Mouse (Mus musculus) left cerebral cortex, postnatal 10 days (tissue): ENCODE results near the gene Acod1. TPM values are rescaled to one million over a fixed set of nuclear protein-coding genes. Genes with fewer than 3 reads are reported as not detected.

Source experiments
- DNase-seq, 2 experiments: peaks; one replicate each; pipeline ENCODE4 v3.0.0; 2021 to 2022; ENCODE audit warnings: low spot score in 2 of 2, mixed read lengths in 1 of 2; ENCODE audit errors: extremely low spot score in 1 of 2
- intact Hi-C: fragments of 180-260 bp; cut with DNase I; formaldehyde crosslinking; loops from one replicate; pipeline ENCODE4 v1.15.1; 2025
- total RNA-seq, 2 experiments: library from RNA; stranded (reverse); gene quantifications; 2 replicates each; pipeline ENCODE4 v1.2.3; 2021

Gene Acod1
- total RNA-seq, 2 experiments from 2014 or later = not detected

DNA sequence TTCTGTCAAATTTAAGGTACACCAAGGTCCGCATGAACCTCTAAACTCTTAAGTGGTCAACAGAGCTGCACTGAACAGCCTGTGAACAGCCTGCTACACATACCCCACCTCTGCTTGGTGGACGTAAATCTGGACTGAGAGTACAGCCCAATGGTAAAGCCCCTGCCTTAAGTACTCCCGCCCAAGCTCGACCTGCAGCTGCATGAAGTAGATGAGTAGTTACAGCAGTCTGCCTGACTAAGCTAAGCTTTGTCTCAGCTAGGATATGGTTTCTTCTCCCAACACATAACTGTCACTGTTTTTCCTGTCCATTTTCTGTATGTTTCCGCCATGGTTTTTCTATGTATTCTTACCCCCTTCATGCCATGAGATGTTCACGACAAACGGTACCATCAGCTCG lies 49.0 kb downstream of the Acod1 start:
- intact Hi-C loops = loop anchor here (5.0 kb wide), 1 partner anchor 84 kb away; no protein-coding TSS in a partner anchor
- DNase-seq = no peak

DNA sequence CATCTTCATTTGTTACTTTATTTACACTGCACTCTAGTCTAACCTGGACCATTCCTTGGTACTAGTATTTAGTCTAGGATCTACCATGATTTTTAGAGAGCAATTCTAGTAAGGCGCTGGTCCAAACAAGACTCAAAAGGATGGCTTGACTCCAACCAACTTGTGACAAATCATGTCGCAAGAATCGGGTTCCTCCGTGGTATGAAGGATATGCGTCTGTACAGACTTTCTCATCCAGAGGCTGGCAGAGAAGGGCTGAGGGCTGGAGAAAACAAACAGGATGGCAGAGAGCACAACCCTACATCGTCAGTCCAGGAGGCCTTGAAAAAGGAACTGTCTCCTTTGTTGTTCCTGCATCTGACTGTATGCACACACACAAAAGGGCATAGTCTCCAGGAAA lies 49.8 kb downstream of the Acod1 start:
- DNase-seq = no peak
- intact Hi-C loops = loop anchor here (5.0 kb wide), 1 partner anchor 84 kb away; no protein-coding TSS in a partner anchor

- intact Hi-C loops = loop anchor here (5.0 kb wide), 1 partner anchor 86 kb away; no protein-coding TSS in a partner anchor
- DNase-seq = no peak
Observed at GRCm38 (mm10) chr14:103098213-103098586, 51.4 kb downstream of the Acod1 start.

DNA sequence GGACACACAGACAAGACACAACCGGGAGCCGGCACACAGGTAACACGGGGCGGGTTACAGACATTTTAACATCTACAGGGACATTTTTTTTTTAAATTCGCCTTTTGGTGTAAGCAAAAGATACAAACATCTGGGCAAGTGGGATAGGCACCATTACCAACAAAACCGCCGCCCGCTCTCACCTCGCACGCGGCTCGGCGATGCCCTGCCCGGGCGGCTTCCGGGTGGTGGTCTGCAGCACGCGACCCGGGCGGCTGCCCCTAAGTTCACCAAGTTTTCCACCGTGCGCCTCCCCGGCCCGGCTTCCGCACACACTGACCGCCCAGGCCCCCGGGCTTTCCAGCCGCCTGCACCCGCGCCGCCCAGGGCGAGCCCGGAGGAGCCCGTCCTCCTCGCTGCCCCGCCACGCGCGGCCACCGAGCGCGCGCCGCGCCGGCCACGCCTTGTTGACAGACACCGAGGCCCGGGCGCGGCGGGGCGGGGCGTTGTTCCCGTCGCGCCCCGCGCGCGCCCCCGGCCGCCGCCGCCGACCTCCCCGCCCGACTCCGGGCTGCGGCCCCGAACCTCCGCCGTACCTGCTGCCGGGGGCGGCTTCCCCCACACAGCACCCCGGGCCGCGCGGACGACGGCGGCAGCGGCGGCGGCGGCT lies 51.9 kb downstream of the Acod1 start:
- intact Hi-C loops = loop anchor here (5.0 kb wide), 1 partner anchor 86 kb away; no protein-coding TSS in a partner anchor
- peak; percentile 50 to 94 for DNase-seq

DNA sequence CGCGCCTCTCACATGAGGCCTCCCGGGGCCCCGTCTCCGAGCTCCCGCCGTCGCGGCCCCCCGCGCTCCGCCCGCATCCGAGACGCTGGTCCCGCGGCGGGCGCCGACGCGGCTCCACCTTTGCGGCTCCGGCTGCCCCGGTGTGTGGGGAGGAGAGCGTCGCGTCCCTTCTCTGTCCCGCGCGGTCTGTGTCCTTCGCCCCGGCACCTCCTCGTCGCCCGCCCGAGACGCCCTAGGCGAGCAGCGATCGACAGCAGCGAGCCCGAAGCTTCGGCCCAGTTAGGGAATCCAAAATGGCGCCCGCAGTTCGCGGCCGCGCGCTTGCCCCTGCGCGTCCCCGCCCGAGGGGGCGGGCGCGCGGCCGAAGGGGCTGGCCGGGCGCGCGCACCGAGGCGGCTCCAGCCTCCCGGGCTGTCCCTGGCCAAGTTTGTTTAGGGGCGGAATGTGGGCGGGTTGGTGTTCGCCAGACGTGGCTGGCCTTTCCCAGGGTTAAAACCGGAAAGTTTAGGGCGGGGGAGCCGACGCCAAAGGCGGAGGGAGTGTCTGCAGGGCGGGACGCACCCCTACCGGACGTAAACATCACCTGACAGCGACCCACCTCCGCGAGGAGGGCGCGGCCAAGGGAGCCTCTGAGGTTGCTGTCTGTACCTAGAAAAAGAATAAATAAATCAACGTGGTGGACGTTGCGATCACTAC lies 52.6 kb downstream of the Acod1 start, which contains the start of gene Fbxl3:
Gene Fbxl3 (minus strand): TSS at position 329 of the 696 bp plus-strand sequence.
- DNase-seq = peak; percentile 56 to 95
- intact Hi-C loops = loop anchor here (5.0 kb wide), 1 partner anchor 87 kb away; no protein-coding TSS in a partner anchor

DNA sequence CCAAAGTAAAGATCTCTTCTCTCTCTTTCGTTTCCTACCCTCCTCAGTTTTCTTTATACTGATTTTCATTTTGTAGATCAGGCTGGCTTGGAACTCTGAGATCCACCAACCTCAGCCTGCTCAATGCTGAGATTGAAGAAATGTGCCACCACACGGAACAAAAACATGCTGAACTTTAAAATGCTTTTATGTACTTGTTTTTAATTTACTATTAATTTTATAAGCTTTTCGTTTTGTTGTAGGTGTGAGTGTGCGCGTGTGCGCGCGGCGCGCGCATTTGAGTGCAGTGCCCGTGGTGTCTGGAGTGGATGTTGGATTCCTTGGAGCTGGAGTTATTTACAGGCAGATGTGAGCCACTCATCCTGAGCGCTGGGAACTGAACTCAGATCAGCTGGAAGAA lies 53.5 kb downstream of the Acod1 start:
- no peak for DNase-seq
- intact Hi-C loops = no loop called here

DNA sequence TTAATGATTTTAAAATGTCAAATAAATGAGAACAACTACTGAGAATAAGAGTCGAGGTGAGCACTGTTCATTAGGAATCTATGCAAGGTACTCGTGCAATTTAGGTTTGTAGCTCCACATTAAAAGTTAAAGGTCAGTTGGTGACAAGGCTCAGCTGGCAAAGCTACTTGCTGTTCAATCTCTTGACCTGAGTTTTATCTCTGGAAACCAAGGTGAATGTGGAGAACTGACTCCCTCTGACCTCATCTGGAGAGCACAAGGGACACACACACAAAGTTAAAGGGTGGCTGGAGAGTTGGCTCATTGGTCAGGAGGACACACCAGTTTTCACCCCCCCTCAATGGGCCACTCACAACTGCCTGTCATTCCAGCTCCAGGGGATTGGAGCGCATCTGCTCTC lies 54.4 kb downstream of the Acod1 start:
- intact Hi-C loops = no loop called here

DNA sequence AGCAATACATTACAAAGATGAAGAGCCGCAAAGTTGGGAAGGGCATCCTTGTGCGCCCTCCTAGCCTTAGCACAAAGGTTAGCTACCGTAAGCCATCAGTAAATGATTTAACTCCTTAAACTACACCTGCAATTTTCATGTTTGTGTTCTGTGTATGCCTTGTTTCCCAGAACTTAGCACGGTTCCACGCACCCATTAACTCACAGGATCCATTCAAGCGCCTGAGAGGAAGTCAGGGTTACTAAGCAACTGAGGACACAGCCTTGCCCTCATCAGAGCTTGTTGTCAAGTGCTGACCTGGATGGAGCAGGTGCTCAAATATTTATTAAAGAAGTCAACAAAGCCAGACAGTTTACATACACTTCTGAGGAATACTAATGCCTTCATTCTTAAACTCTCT lies 55.5 kb downstream of the Acod1 start:
- DNase-seq = no peak
- intact Hi-C loops = no loop called here

More for the DNA sequence above, 54.4 kb downstream of the Acod1 start:
- DNase-seq = no peak

DNA sequence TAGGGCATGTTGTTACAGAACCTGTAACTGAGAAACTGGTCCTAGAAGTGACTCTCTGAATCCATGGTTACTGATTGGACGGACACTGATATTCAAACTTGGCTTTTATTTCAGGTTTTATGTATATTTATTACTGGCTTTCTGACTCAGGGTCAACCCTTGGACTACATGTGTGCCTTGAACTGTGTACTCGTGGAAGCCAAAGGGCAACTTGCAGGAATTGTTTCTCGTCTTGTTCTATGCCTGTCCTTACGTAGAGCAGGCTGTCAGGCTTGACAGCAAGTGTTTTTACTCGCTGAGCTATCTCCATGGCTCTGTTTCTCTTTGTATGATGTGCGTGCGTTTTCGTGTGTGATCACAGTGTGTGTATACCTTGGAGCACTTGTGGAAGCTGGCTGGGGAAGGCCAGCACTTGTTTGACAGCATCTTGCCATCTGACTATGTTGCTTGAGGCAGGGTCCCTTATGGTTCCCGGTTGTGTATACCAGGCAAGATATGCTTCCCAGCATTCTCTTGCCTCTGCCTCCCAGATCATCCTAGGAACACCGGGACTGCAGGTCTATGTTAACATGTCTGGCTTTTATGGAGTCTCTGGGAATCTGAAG lies 56.1 kb downstream of the Acod1 start:
- intact Hi-C loops = no loop called here
- no peak for DNase-seq

Other genes starting within 250 kb of the Acod1 start
- gene Kctd12, start 64.3 kb upstream of the Acod1 start, total RNA-seq = 10 to 100 TPM; 59.3 to 62.0 TPM
- 1 to 10 TPM; 5.9 to 6.0 TPM for gene Cln5, start 23.2 kb downstream of the Acod1 start, total RNA-seq
- 10 to 100 TPM; 62.5 to 70.3 TPM for gene Fbxl3, start 52.6 kb downstream of the Acod1 start, total RNA-seq